Mouse (Mus musculus): Measurements from ENCODE around the gene Hes5. TPM values are rescaled to one million over a fixed set of nuclear protein-coding genes. Genes with fewer than 3 reads are reported as not detected.

The Hes5 gene
- polyA plus RNA-seq, 1 experiment from 2014 or later = 3.6 TPM

DNA sequence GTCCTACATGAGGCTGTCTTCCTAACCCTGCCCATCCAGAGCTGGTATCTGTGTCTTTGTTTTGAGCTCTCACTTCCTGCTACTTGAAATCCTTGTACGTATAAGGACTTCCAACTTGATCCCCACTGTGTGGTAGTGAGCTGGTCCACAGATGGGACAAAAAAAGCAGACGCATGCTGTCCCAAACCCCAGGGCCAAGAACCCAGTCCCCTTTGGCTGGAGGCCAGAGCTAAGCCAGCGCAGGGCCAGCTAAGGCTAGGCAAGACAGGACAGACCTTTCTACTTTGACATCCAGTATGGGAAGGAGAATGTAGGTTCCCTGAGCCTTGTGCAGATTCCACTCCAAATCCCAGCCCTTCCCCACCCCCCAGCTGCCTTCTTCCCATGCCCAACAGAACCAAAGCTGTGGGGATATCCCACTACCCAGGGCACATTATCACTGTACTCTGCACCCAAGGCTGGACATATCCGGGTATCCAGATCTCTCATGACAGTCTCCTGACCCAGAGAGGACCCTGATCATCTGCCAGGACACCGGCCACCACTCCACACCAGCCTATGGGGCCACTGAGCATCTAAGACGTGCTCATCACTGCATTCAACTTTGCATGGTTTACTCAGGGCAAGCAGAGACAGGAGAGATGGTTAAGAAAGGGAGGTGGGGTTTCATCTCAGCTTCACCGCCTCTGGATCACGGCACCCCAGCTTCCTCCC lies 50.7 kb downstream of the Hes5 start:
- DNase-seq (ENCODE audit: low spot score) = no peak

Other genes with a start within 250 kb of the Hes5 start
- gene Ttc34, start 123.5 kb upstream of the Hes5 start, polyA plus RNA-seq (2015; fragmentation: Nextera tagmentation; extraction: Ambion mirVana) = 0.03 and 0.04 TPM in 2 replicates
- gene Mmel1, start 91.3 kb upstream of the Hes5 start, polyA plus RNA-seq (2015; fragmentation: Nextera tagmentation; extraction: Ambion mirVana) = 0.22 and 0.26 TPM in 2 replicates
- gene Fam213b, start 61.8 kb upstream of the Hes5 start, polyA plus RNA-seq (2015; fragmentation: Nextera tagmentation; extraction: Ambion mirVana) = 229 and 245 TPM in 2 replicates
- 5.3 and 6.4 TPM in 2 replicates for gene Tnfrsf14, start 32.4 kb upstream of the Hes5 start, polyA plus RNA-seq (2015; fragmentation: Nextera tagmentation; extraction: Ambion mirVana)
- gene Pank4, start 3.2 kb downstream of the Hes5 start, polyA plus RNA-seq (2015; fragmentation: Nextera tagmentation; extraction: Ambion mirVana) = 41.5 and 42.9 TPM in 2 replicates
- gene Plch2, start 95.9 kb downstream of the Hes5 start, polyA plus RNA-seq (2015; fragmentation: Nextera tagmentation; extraction: Ambion mirVana) = 0.67 and 0.74 TPM in 2 replicates
- gene Pex10, start 106.1 kb downstream of the Hes5 start, polyA plus RNA-seq (2015; fragmentation: Nextera tagmentation; extraction: Ambion mirVana) = 15.9 and 16.3 TPM in 2 replicates
- gene Rer1, start 125.5 kb downstream of the Hes5 start, polyA plus RNA-seq (2015; fragmentation: Nextera tagmentation; extraction: Ambion mirVana) = 184 and 189 TPM in 2 replicates
- 2.7 and 2.9 TPM in 2 replicates for gene Morn1, start 125.7 kb downstream of the Hes5 start, polyA plus RNA-seq (2015; fragmentation: Nextera tagmentation; extraction: Ambion mirVana)

Data from thymus, postnatal 0 days (tissue).